ENCODE assay signal across 9 mouse cellular contexts in the genomic region with DNA sequence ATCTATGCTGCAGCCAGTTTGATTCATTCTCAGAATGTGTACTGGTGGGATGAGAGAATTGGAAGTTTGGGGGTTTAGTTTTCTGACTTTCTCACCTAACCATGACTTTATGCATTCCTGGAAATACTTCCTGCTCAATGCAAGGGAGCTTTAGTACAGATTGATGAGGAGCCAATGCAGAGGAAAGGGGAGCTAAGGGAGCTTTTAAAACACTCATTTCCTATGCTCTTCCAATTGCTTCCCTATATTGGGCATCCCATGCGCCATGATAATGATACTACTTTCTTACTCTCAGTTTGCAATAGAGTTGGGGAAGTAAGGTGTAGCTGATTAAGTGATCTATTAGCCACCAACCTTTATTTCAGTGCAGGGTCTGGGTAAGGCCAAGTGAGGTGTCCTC. TPM values are rescaled to one million over a fixed set of nuclear protein-coding genes. Genes with fewer than 3 reads are reported as not detected.
DNase-seq lines count a peak whose midpoint lies in the region; ATAC-seq lines count a peak whose summit lies in the region.
"Had no signal": no experiment of that assay in that cellular context is flagged by ENCODE, and none has a peak within 500 bp of the region (broad histone marks: within the 10 kb centered on the region; RNA-seq: fewer than 3 reads in every experiment).

No protein-coding gene starts in this region.

- no peaks in the 10 kb centered on the region for H3K27me3 ChIP-seq in kidney, embryonic 15.5 days
- no peaks in the 10 kb centered on the region for H3K27me3 ChIP-seq in embryonic facial prominence, embryonic 10.5 days (replicated peaks; ENCODE audit: low read depth, poor library complexity, severe bottlenecking)
- no peaks in the 10 kb centered on the region for H3K27me3 ChIP-seq in hindbrain, embryonic 16.5 days (replicated peaks; ENCODE audit: control insufficient read depth, insufficient read depth, low read length)
- no peaks in the 10 kb centered on the region for H3K27me3 ChIP-seq in midbrain, embryonic 15.5 days (replicated peaks)

- H3K27ac ChIP-seq in kidney, embryonic 15.5 days: peak overlapping the region; percentile 83
- H3K27ac ChIP-seq in embryonic facial prominence, embryonic 10.5 days (replicated peaks): peak overlapping the region; percentile 96
- 0 out of 2 replicates have a peak overlapping the region, but pooled peaks have one; percentile 29 for H3K27ac ChIP-seq in hindbrain, embryonic 16.5 days (ENCODE audit: low read depth, low read length)
- peak overlapping the region; percentile 72 for H3K27ac ChIP-seq in midbrain, embryonic 15.5 days

- peak overlapping the region; percentile 70 for H3K4me2 ChIP-seq in kidney, embryonic 15.5 days
- peak overlapping the region; percentile 82 for H3K4me2 ChIP-seq in hindbrain, embryonic 16.5 days (ENCODE audit: low read length)
- H3K4me2 ChIP-seq in midbrain, embryonic 15.5 days: peak overlapping the region; percentile 87

- ATAC-seq in kidney, embryonic 15.5 days (replicated peaks; ENCODE audit: low FRiP score): peak; percentile 9; the same call in 1 of the 2 replicates
- ATAC-seq in hindbrain, embryonic 16.5 days: no peak; the same call in 1 of the 2 replicates
- peak; percentile 26; the same call in 1 of the 2 replicates for ATAC-seq in midbrain, embryonic 15.5 days (replicated peaks)

- no peaks in the 10 kb centered on the region for H3K9me3 ChIP-seq in kidney, embryonic 15.5 days (replicated peaks)
- no peaks in the 10 kb centered on the region for H3K9me3 ChIP-seq in embryonic facial prominence, embryonic 10.5 days
- H3K9me3 ChIP-seq in hindbrain, embryonic 16.5 days (ENCODE audit: control insufficient read depth, low read length): no peaks in the 10 kb centered on the region
- H3K9me3 ChIP-seq in midbrain, embryonic 15.5 days: no peaks in the 10 kb centered on the region

- 66% methylated on average over 1 of the region's 1 CpGs for WGBS in kidney, embryonic 15.5 days
- WGBS in embryonic facial prominence, embryonic 10.5 days: 60% methylated on average over 1 of the region's 1 CpGs
- 75% methylated on average over 1 of the region's 1 CpGs for WGBS in hindbrain, embryonic 16.5 days
- 76% methylated on average over 1 of the region's 1 CpGs for WGBS in midbrain, embryonic 15.5 days

- H3K36me3 ChIP-seq in kidney, embryonic 15.5 days: no peaks in the 10 kb centered on the region
- H3K36me3 ChIP-seq in embryonic facial prominence, embryonic 10.5 days (replicated peaks): no peaks in the 10 kb centered on the region
- H3K36me3 ChIP-seq in hindbrain, embryonic 16.5 days (ENCODE audit: control insufficient read depth, insufficient read depth, low read length): no peaks in the 10 kb centered on the region
- H3K36me3 ChIP-seq in midbrain, embryonic 15.5 days (replicated peaks): no peaks in the 10 kb centered on the region

- H3K9ac ChIP-seq in kidney, embryonic 15.5 days: peak overlapping the region; percentile 70
- peak overlapping the region; percentile 89 for H3K9ac ChIP-seq in hindbrain, embryonic 16.5 days (ENCODE audit: low read depth, low read length)
- peak overlapping the region; percentile 81 for H3K9ac ChIP-seq in midbrain, embryonic 15.5 days

- peaks cover 6% of the 10 kb centered on the region; the same call in 1 of the 2 replicates for H3K4me1 ChIP-seq in kidney, embryonic 15.5 days
- H3K4me1 ChIP-seq in embryonic facial prominence, embryonic 10.5 days: peaks cover 9% of the 10 kb centered on the region
- H3K4me1 ChIP-seq in hindbrain, embryonic 16.5 days (ENCODE audit: control insufficient read depth, insufficient read depth, low read depth, low read length): peaks cover 11% of the 10 kb centered on the region
- peaks cover 12% of the 10 kb centered on the region for H3K4me1 ChIP-seq in midbrain, embryonic 15.5 days

- DNase-seq in kidney, adult 11 months: no peak
- no peak for DNase-seq in embryonic facial prominence, embryonic 10.5 days (ENCODE audit: low spot score)
- DNase-seq in adrenal gland, postnatal 14 days: no peak
- no peak for DNase-seq in adrenal gland, postnatal 4 days (ENCODE audit: low spot score in 2 of 2)
- no peak for DNase-seq in right cerebral cortex, postnatal 10 days (ENCODE audit: low spot score in 2 of 2)

- H3K4me3 ChIP-seq in kidney, embryonic 15.5 days (replicated peaks): peak overlapping the region; percentile 71
- peak overlapping the region; percentile 77 for H3K4me3 ChIP-seq in embryonic facial prominence, embryonic 10.5 days
- H3K4me3 ChIP-seq in hindbrain, embryonic 16.5 days (ENCODE audit: low read length): peak overlapping the region; percentile 75
- H3K4me3 ChIP-seq in midbrain, embryonic 15.5 days: peak overlapping the region; percentile 86

RNA-seq across cellular contexts. Expression of a gene that starts 1.0 kb away (rescaled TPM):
- 5.3 and 5.6 TPM in 2 replicates for polyA plus RNA-seq in kidney, embryonic 15.5 days (2015; fragmentation: Nextera tagmentation; extraction: Ambion mirVana)
- polyA plus RNA-seq in embryonic facial prominence, embryonic 10.5 days (2016; fragmentation: Nextera tagmentation; extraction: Ambion mirVana): 5.2 and 5.7 TPM in 2 replicates
- 1.4 and 1.9 TPM in 2 replicates for polyA plus RNA-seq in hindbrain, embryonic 16.5 days (2015; fragmentation: Nextera tagmentation; extraction: Ambion mirVana)
- 1.8 and 2.1 TPM in 2 replicates for polyA plus RNA-seq in midbrain, embryonic 15.5 days (2015; fragmentation: Nextera tagmentation; extraction: Ambion mirVana)
- 1.0 and 1.5 TPM in 2 replicates for total RNA-seq in adrenal gland, postnatal 14 days (2021)
- 1 to 10 TPM; 2.4 to 9.3 TPM for total RNA-seq in adrenal gland, postnatal 4 days (2021)
- total RNA-seq: MEL had no signal

Comparison
In these comparisons a context has a peak if more than half of its experiments do, and no peak if none do; other contexts are left out.
1. H3K27ac ChIP-seq: peak in every context shown above with its lines; median percentile 96 in embryonic facial prominence, embryonic 10.5 days; 83 in kidney, embryonic 15.5 days; 72 in midbrain, embryonic 15.5 days; 29 in hindbrain, embryonic 16.5 days.